Mouse (Mus musculus): ENCODE measurements around the gene Kiz.
A peak's percentile ranks its signal among the peaks of the same experiment; 100 is the strongest.

The Kiz gene

GRCm38 (mm10) chr2:146865781-146866180 is 10.1 kb downstream of the Kiz start:
- DNase-seq (ENCODE audit: low spot score in 2 of 2), result no peak

DNA sequence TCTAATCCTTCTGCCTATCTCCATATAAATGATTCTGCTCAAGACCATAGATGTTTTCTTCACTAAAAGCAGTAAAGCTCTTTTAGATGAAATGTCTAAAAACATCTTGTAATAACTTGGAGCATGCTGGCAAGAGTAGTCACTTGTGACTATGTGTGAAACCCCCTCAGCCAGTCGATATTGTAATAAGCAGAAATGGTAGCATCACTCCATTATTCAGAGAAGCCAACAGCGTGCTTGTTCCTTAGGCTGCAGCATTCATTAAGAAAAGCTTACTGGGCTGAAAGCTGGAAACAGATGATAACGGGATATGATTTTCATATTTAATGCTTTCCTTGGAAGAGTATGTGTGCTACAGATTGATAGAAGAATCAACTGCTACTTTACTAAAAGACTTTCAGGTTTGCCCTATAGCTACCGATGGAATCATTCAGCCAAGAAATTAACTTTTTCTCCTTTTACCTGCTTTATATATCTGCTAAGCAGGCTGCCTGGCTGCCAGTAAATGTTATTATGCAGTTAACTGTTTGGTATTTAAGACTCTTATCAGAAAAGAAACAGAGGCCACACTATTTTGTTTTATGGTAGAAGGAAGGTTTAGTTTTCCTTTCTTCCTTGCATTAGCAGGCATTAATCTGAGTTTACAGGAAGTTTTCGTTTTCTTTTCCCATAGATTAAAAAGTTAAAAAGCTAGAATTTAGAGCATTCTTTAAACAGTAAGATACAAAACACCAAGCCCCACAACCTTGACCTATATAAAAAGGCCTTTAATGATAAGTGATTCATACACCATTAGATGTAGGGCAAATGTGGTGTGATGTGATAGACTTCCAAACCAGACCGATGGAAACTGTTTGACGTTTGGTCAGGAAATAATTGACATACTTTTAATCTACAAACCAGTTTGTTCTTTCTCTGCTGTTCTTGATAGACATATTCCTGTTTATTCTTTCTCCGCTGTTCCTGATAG is 15.9 kb downstream of the Kiz start:
- no peak for DNase-seq (ENCODE audit: low spot score in 2 of 2)

DNA sequence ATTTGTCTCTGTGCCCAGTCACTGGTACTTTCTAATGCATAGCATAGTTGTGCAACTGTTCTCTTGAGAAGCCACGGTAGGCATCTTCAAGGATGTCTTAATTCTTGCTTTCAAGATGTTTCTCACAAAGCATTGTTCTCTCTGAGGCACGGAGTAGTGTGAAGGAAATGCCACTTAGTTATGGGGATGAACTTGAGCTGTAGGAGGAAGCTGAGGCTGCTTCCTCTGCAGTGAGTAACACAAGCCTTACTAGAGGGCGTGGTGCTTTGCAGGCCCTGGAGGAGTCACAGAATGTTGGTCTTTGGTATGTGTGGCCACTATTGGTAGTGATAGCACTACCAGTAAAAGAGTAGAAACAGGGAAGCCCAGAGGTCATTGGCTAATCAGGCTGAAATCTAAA is 17.0 kb downstream of the Kiz start:
- DNase-seq (ENCODE audit: low spot score in 2 of 2), result no peak

DNA sequence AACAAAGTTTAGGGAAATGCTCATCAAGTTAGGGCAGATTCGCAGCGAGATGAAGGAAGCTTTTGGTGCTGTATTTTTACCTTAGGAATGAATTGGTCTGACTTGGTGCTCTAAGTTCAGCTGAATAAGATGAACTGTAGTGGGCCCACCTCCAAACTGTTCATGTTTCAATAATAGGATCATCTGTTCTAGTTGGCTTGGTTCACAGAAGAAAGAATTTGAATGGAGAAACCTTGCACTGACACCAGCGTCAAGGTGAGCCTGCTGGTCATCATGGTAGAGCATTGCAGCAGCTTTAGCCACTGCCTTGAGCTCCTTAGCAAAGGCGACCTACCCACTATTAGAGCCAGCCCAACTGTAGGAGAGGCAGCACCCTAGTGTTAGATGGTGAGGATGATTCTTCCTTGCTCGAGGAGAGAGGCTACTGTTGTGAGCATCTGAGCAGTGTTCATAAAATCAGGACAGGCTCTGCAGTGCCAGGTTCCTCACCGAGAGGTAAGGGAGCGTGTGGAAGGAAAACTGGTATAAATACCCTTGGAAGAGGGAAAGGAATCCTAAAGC is 18.3 kb downstream of the Kiz start:
- no peak for DNase-seq (ENCODE audit: low spot score in 2 of 2)

GRCm38 (mm10) chr2:146877423-146878098 is 21.9 kb downstream of the Kiz start:
- no peak for DNase-seq (ENCODE audit: low spot score in 2 of 2)

DNA sequence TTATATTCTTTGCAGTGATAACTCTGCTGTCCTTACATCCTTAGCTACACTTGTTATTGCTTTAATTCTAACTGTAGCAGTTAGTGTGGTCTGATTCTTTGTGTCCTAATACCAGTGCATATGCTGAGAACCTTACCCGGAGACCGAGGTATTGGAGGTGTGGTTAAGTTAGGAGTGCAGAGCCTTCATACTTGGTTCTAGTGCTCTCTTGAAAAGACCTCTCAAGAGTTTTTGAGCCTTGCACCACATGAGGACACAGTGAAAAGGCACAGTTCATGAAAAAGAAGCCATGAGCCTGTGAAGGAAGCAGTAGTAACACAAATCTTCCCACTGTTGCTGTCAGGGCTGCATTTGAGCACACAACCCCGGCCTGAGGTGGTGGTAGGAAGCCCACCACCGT is 26.0 kb downstream of the Kiz start:
- DNase-seq (ENCODE audit: low spot score in 2 of 2), result no peak

DNA sequence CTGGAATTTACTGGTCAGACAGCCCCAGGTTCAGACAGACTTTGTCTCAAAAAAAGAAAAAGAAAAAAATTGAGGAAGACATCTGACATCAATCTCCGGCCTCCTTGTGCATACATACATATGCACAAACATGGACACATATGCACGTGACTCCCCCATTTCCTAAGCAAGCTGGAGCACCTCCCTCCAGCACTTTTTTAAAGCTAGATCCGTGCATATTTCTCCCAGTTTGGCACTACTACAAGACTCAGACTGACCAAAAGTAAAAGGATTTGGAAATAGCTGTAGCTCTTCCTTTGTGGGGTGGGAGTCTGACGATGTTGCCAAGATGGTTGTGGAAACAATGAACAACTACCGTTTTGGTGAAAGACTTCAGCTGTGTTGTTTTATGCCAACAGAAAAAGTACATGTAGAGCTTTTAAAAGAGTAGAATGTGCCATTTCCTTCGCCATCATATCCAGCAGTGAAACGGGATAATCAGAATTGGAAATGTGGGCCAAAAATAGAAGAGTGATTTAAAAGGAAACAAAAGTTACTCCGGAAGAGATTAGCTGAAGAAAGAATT is 28.7 kb downstream of the Kiz start:
- peak; percentile 17 to 23 for DNase-seq (ENCODE audit: low spot score in 2 of 2)

GRCm38 (mm10) chr2:146888786-146889414 is 33.2 kb downstream of the Kiz start:
- no peak for DNase-seq (ENCODE audit: low spot score in 2 of 2)

- DNase-seq (ENCODE audit: low spot score in 2 of 2), result no peak
Measured at GRCm38 (mm10) chr2:146898977-146899376, 43.3 kb downstream of the Kiz start.

GRCm38 (mm10) chr2:146916085-146916484 is 60.4 kb downstream of the Kiz start:
- DNase-seq (ENCODE audit: low spot score in 2 of 2), result no peak

GRCm38 (mm10) chr2:146917770-146918169 is 62.1 kb downstream of the Kiz start:
- no peak for DNase-seq (ENCODE audit: low spot score in 2 of 2)

GRCm38 (mm10) chr2:146920375-146921160 is 64.9 kb downstream of the Kiz start:
- no peak for DNase-seq (ENCODE audit: low spot score in 2 of 2)

DNA sequence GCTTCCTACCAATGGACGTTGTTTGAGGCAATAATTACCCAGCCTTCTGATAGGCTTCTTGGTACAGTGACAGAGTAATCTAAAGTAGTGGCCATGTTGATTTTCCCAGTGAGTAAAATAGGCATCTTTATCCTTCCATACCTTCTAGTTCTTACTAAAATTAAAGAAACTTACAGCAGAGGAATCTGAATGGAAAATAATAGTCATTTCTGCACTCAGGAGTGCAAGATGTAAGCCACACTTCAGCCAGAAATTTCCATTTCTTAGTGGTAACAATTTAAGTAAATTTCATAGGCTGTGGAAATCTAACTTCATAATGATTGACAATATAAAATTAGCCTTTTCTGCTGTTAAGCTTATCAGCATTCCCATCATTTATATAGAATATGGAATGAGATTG is 69.6 kb downstream of the Kiz start:
- no peak for DNase-seq (ENCODE audit: low spot score in 2 of 2)

- no peak for DNase-seq (ENCODE audit: low spot score in 2 of 2)
Measured at GRCm38 (mm10) chr2:146925846-146926245, 70.2 kb downstream of the Kiz start.

- DNase-seq (ENCODE audit: low spot score in 2 of 2), result no peak
Measured at GRCm38 (mm10) chr2:146948223-146948776, 92.6 kb downstream of the Kiz start.

DNA sequence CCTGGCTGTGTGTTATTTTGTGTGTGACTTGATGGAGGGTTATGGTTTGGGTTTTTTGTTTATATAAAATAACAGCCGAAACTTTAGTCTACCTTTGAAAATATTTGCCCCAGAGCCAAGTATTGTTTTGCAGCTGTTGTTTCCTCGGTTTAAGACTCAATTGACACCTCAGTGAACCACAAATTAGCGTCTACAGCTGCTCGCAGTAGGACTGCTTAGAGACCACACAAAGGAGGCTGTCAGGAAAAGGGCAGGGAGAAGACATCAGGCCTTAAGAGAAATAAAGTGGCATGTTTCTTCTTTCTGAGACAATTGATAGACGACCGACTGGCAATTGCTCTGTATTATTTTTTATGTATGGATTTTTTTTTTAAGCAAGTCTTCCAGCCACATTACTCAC is 100.7 kb downstream of the Kiz start:
- no peak for DNase-seq (ENCODE audit: low spot score in 2 of 2)

DNA sequence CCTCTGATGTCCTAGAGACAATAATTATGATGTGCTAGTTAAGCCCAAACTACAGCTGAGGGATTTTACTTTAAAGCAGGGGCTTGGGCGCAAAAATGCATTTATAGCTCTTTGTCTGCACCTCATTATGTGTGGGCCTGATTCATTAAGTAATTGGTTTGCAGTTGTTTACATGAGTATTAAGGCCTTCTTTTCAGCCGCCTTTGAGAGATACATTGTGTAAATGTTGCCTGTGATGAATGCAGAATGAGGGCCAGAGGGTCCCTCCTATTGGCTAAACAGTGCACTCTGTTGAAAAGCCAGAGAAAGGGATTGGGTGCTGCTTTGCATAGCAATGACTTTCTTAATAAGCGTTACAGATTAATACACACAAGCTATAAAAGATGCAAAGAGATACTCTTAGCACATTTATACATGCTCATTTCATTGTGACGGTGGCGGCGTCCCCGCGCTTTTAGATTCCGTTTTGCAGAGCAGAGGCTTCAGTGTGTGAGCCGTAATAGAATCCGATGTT is 102.8 kb downstream of the Kiz start:
- no peak for DNase-seq (ENCODE audit: low spot score in 2 of 2)

DNA sequence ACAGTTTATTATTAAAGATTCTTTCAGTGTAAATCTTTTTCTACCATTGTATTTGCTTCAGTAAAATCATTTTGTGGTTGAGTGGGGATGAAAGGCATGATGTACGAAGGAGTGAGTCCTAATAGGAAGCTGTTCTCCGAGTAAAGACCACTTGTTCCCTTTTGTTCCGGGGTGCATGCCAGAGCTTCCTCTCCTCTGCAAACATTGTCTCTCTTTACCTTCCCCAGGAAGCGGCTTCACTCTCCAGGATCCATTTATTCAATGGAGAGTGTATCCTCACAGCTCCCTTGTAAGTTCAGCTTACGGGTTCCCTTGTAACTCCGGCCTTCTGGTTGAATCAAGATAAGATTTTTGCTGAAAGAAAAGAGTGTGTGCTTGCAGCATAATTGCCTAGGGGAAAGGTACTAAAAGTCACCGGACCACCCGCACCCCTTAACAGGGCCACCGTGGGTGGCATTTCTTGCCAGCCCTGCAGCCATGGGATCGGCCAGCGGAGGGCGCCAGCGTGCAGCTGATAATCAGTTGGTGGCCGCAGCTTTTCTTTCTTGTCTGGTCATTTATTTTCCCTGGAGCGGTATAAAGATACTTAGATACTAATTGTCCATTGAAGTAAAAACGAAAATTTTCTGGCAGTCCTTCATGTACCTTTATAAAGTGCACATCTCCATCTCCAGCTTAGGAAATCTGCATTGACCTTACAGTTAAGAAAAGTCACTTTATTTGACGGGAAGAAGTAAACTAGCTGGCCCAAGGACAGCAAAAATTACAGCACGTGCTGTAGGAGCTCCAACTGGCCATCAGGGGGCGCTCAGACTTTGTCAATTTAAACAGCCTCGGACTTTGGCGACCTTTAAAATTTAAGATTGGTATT is 103.5 kb downstream of the Kiz start:
- peak; percentile 51 to 77 for DNase-seq (ENCODE audit: low spot score in 2 of 2)

DNA sequence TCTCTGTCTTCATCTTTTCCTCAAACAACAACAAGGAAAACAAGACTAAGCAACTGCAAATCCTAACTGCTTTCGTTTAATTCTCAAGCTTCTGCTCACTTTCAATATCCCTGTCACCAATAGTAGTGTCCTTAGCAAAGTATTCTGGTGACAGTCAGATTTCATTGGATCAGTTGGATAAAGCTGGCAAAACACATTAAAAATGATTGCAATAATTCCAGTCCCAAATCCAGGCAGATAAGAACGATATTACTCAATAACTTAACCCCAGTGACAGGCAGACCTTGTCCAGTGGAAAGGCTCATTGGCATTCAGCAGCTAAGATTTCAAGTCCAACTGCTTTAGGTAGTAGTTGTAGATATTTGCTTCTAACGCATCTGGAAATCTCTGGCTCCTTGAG is 119.4 kb downstream of the Kiz start:
- no peak for DNase-seq (ENCODE audit: low spot score in 2 of 2)

All from heart, adult 9 months (tissue).